Mouse (Mus musculus) CD4-positive, CD25-positive, alpha-beta regulatory T cell, adult 4 months (primary cell): ENCODE results near the gene Tcf20. TPM values are rescaled to one million over a fixed set of nuclear protein-coding genes. Genes with fewer than 3 reads are reported as not detected.
A peak's percentile ranks its signal among the peaks of the same experiment; 100 is the strongest.

Experiments used
- ATAC-seq: one replicate; pipeline ENCODE4 v1.8.0; 2017
- polyA plus RNA-seq, 2 experiments: library from polyadenylated mRNA; unstranded; fragments of 100-300 nt; shearing (Covaris generic); gene quantifications; one replicate each; pipeline ENCODE4 v1.2.1; 2017

Tcf20 gene
- polyA plus RNA-seq, 2 experiments from 2014 or later, result 15.9 to 19.7 TPM

GRCm38 (mm10) chr15:82992079-82992783 is 4.6 kb upstream of the Tcf20 start:
- ATAC-seq, result no peak

GRCm38 (mm10) chr15:82989190-82989704 is 1.6 kb upstream of the Tcf20 start:
- no peak for ATAC-seq

GRCm38 (mm10) chr15:82987014-82987731 is 499 bp downstream of the Tcf20 start:
- ATAC-seq, result peak; percentile 58

GRCm38 (mm10) chr15:82984574-82984973 is 3.1 kb downstream of the Tcf20 start:
- no peak for ATAC-seq

GRCm38 (mm10) chr15:82984097-82984496 is 3.6 kb downstream of the Tcf20 start:
- no peak for ATAC-seq

- no peak for ATAC-seq
Measured at GRCm38 (mm10) chr15:82983416-82984026, 4.2 kb downstream of the Tcf20 start.

- ATAC-seq, result no peak
Measured at GRCm38 (mm10) chr15:82982724-82983415, 4.8 kb downstream of the Tcf20 start.

- ATAC-seq, result no peak
Measured at GRCm38 (mm10) chr15:82981676-82982520, 5.8 kb downstream of the Tcf20 start.

GRCm38 (mm10) chr15:82979531-82979930 is 8.1 kb downstream of the Tcf20 start:
- no peak for ATAC-seq

- ATAC-seq, result no peak
Measured at GRCm38 (mm10) chr15:82974471-82974870, 13.2 kb downstream of the Tcf20 start.

- ATAC-seq, result no peak
Measured at GRCm38 (mm10) chr15:82969206-82969721, 18.4 kb downstream of the Tcf20 start.

- ATAC-seq, result no peak
Measured at GRCm38 (mm10) chr15:82968449-82968848, 19.2 kb downstream of the Tcf20 start.

GRCm38 (mm10) chr15:82967947-82968346 is 19.7 kb downstream of the Tcf20 start:
- no peak for ATAC-seq

GRCm38 (mm10) chr15:82964266-82964825 is 23.3 kb downstream of the Tcf20 start:
- ATAC-seq, result no peak

GRCm38 (mm10) chr15:82963556-82964156 is 24.0 kb downstream of the Tcf20 start:
- no peak for ATAC-seq

- no peak for ATAC-seq
Measured at GRCm38 (mm10) chr15:82963090-82963489, 24.6 kb downstream of the Tcf20 start.

GRCm38 (mm10) chr15:82962536-82962935 is 25.1 kb downstream of the Tcf20 start:
- no peak for ATAC-seq

GRCm38 (mm10) chr15:82960786-82961561 is 26.7 kb downstream of the Tcf20 start:
- no peak for ATAC-seq

- ATAC-seq, result no peak
Measured at GRCm38 (mm10) chr15:82959151-82959550, 28.5 kb downstream of the Tcf20 start.

- no peak for ATAC-seq
Measured at GRCm38 (mm10) chr15:82958253-82958701, 29.4 kb downstream of the Tcf20 start.
